Mouse (Mus musculus) erythroblast, embryonic 14.5 days (primary cell): ENCODE results near the gene Krtap4-1.

Experiments
- GATA1 ChIP-seq: IDR thresholded peaks from 2 replicates; pipeline ENCODE4 v1.6.1; 2012; ENCODE audit warnings: low read length, inconsistent platforms, mixed read lengths
- TAL1 ChIP-seq: IDR thresholded peaks from 3 replicates; pipeline ENCODE4 v1.6.1; 2012; ENCODE audit warnings: low read length, inconsistent platforms, mixed read lengths

GRCm38 (mm10) chr11:99665860-99666259 lies 37.8 kb upstream of the Krtap4-1 start, which contains the start of gene Krtap4-6:
- no peak for TF ChIP-seq GATA1
- no peak for TF ChIP-seq TAL1
